ENCODE assay signal across 16 mouse cellular contexts in genomic region chr13:28773466-28773865, GRCm38 (mm10).
"Had no signal": no experiment of that assay in that cellular context is flagged by ENCODE, and none has a peak within 500 bp of the region (broad histone marks: within the 10 kb centered on the region; RNA-seq: fewer than 3 reads in every experiment).

No protein-coding gene starts in this region.

- ATAC-seq: intestine, postnatal 0 days had no signal

- DNase-seq: kidney, adult 2 months; kidney, postnatal 25 days; layer of hippocampus, adult 9-11 months; lung, adult 18-20 months; lung, postnatal 10 days; lung, postnatal 36 days; midbrain, embryonic 14.5 days; right cerebral cortex, adult 18-20 months; right cerebral cortex, postnatal 14 days; right cerebral cortex, postnatal 4 days had no signal

- H3K27ac ChIP-seq: kidney, postnatal 0 days; layer of hippocampus, adult 2 months; liver, embryonic 14.5 days; lung, embryonic 15.5 days; stomach, embryonic 15.5 days had no signal

- H3K4me3 ChIP-seq: layer of hippocampus, adult 2 months; lung, embryonic 15.5 days; stomach, embryonic 15.5 days had no signal

- H3K36me3 ChIP-seq: lung, embryonic 15.5 days; stomach, embryonic 15.5 days had no signal

- H3K27me3 ChIP-seq: lung, embryonic 15.5 days; stomach, embryonic 15.5 days had no signal
